Mouse (Mus musculus) olfactory bulb, adult 2 months (tissue): ENCODE data around the gene Lipc. TPM values are rescaled to one million over a fixed set of nuclear protein-coding genes. Genes with fewer than 3 reads are reported as not detected.

Experiments
- H3K27ac ChIP-seq: fragments of 200-500 bp; 2 replicates; pipeline ENCODE4 v1.5.1; 2012; ENCODE audit warnings: low read depth, low read length; ENCODE audit not compliant: insufficient read depth
- H3K4me1 ChIP-seq: fragments of 200-500 bp; 2 replicates; pipeline ENCODE4 v1.6.1; 2012; ENCODE audit warnings: low read length; ENCODE audit not compliant: control insufficient read depth, insufficient read depth
- H3K4me3 ChIP-seq: fragments of 200-500 bp; 2 replicates; pipeline ENCODE4 v1.5.1; 2012; ENCODE audit warnings: mild to moderate bottlenecking, low read depth, low read length, moderate library complexity; ENCODE audit not compliant: insufficient read depth
- CTCF ChIP-seq: fragments of 200-500 bp; IDR thresholded peaks from 2 replicates; pipeline ENCODE4 v1.5.1; 2012; ENCODE audit warnings: low read depth, mild to moderate bottlenecking, low read length, moderate library complexity; ENCODE audit not compliant: insufficient read depth
- POLR2A ChIP-seq: fragments of 200-500 bp; IDR thresholded peaks from 2 replicates; pipeline ENCODE4 v1.6.1; 2012; ENCODE audit warnings: mild to moderate bottlenecking, low read depth, low read length, moderate library complexity; ENCODE audit not compliant: insufficient read depth
- WGBS: fragments of 180-500 bp; shearing (Covaris S2); methylation state at CpG from one replicate; pipeline ENCODE4 v1.1.7; 2018; 5-methylcytosine and 5-hydroxymethylcytosine counted together
- polyA plus RNA-seq: library from polyadenylated mRNA; stranded (reverse); fragments of >200 nt; gene quantifications from 2 replicates; pipeline ENCODE4 v1.2.4, GENCODE M21; 2012; ENCODE audit warnings: low replicate concordance; ENCODE audit not compliant: missing spikeins, insufficient read depth, insufficient read length

The Lipc gene
- polyA plus RNA-seq, 1 experiment = not detected

GRCm38 (mm10) chr9:70902821-70903730 is 49.0 kb downstream of the Lipc start:
- TF ChIP-seq POLR2A = no peak
- no peak for TF ChIP-seq CTCF
- Histone ChIP-seq H3K4me3 (no peak overlapping the region), H3K4me1 (no peaks in the 10 kb centered on the region), H3K27ac (no peak overlapping the region)
- 89% methylated on average over 11 of the region's 11 CpGs for WGBS

GRCm38 (mm10) chr9:70894201-70894600 is 57.8 kb downstream of the Lipc start:
- WGBS = 97% methylated on average over 1 of the region's 1 CpGs
- Histone ChIP-seq H3K4me1 (peaks cover 8% of the 10 kb centered on the region), H3K27ac (no peak overlapping the region), H3K4me3 (no peak overlapping the region)
- TF ChIP-seq CTCF (no peak), POLR2A (no peak)

- Histone ChIP-seq H3K4me3 (no peak overlapping the region), H3K4me1 (peaks cover 8% of the 10 kb centered on the region), H3K27ac (no peak overlapping the region)
- TF ChIP-seq CTCF (no peak), POLR2A (no peak)
- WGBS = 79% methylated on average over 3 of the region's 3 CpGs
These were observed 58.5 kb downstream of the Lipc start for GRCm38 (mm10) chr9:70893526-70893925.

- no peak overlapping the region for H3K27ac ChIP-seq
- no peak overlapping the region for H3K4me3 ChIP-seq
- H3K4me1 ChIP-seq = peaks cover 8% of the 10 kb centered on the region
- WGBS = 90% methylated on average over 5 of the region's 5 CpGs
- TF ChIP-seq CTCF = no peak
- no peak for TF ChIP-seq POLR2A
These were observed 59.4 kb downstream of the Lipc start for GRCm38 (mm10) chr9:70892627-70893026.

- 23% methylated on average over 8 of the region's 8 CpGs for whole genome bisulfite sequencing
- TF ChIP-seq POLR2A (no peak), CTCF (no peak)
These were observed 60.4 kb downstream of the Lipc start for GRCm38 (mm10) chr9:70891431-70892133.

GRCm38 (mm10) chr9:70890736-70891135 is 61.3 kb downstream of the Lipc start:
- Histone ChIP-seq H3K4me3 (no peak overlapping the region), H3K27ac (no peak overlapping the region), H3K4me1 (peaks cover 8% of the 10 kb centered on the region)
- WGBS = 82% methylated on average over 7 of the region's 7 CpGs
- TF ChIP-seq POLR2A (no peak), CTCF (no peak)

More at GRCm38 (mm10) chr9:70891431-70892133, 60.4 kb downstream of the Lipc start:
- peak overlapping the region; percentile 34; the same call in 1 of the 2 replicates for H3K27ac ChIP-seq
- H3K4me3 ChIP-seq = no peak overlapping the region
- H3K4me1 ChIP-seq = peaks cover 8% of the 10 kb centered on the region

- Histone ChIP-seq H3K4me1 (peaks cover 8% of the 10 kb centered on the region), H3K27ac (no peak overlapping the region), H3K4me3 (no peak overlapping the region)
- TF ChIP-seq POLR2A (no peak), CTCF (no peak)
- WGBS = 64% methylated on average over 4 of the region's 4 CpGs
These were observed 63.1 kb downstream of the Lipc start for GRCm38 (mm10) chr9:70888969-70889368.

- TF ChIP-seq CTCF (no peak), POLR2A (no peak)
- 93% methylated on average over 2 of the region's 2 CpGs for WGBS
- peaks cover 8% of the 10 kb centered on the region for H3K4me1 ChIP-seq
- no peak overlapping the region for H3K4me3 ChIP-seq
- H3K27ac ChIP-seq = no peak overlapping the region
These were observed 63.5 kb downstream of the Lipc start for GRCm38 (mm10) chr9:70888556-70888955.

GRCm38 (mm10) chr9:70881982-70882381 is 70.0 kb downstream of the Lipc start:
- H3K4me3 ChIP-seq = no peak overlapping the region
- H3K27ac ChIP-seq = no peak overlapping the region
- WGBS = 33% methylated on average over 5 of the region's 5 CpGs
- peaks cover 4% of the 10 kb centered on the region; the same call in 1 of the 2 replicates for H3K4me1 ChIP-seq
- TF ChIP-seq POLR2A = no peak
- TF ChIP-seq CTCF = no peak
